Mouse (Mus musculus) frontal cortex, adult (tissue): ENCODE measurements around the gene Chuk.
"Not testable (repeated sequence)": the region's sequence is repeated elsewhere in the genome, so short reads cannot be mapped to it uniquely, and the experiment has no call there.

Experiments
- ATAC-seq: cut with Nextera tagmentation; 2 replicates; pipeline ENCODE4 v1.9.2; 2017; ENCODE audit warnings: mild to moderate bottlenecking, moderate library complexity, mixed read lengths; ENCODE audit not compliant: low TSS enrichment

Gene Chuk

DNA sequence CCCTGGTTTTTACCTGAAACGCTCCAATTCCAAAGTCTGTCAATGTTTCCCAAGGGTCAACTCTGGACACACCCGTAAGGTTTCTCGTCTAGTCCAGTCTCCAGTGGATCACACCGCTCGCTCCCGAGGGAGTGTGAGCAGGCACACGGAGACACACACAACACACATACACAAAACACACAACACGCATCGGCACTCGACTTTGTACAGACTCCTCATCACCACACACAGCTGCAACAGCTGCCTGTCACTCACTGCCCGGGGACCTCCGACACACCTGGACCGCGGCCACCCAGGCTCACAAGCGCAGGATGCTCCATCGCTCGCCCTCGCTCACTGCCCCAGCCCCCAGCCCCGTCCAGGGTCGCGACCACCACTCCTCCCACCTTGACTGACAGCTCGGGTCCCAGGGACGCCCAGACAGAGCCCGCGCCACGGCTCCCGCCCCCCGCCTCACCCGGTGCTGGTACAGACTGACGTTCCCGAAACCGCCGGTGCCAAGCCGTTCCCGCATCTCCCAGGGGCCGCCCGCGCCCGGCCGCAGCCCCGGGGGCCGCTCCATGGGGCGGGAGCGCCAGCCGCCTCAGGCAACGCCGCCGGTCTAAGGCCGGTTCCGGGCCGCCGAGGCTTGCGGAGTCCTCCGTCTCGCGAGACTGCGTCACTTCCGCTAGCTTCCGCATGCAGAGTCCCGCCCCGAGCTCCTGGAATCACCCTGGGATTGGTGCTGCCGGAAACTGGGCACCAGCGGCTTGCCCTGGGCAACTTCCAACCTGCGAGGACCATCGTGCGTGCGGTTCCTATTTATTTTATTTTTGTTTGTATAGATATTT, at the start of gene Chuk:
TSS of gene Chuk (minus strand) at position 650 of the 830 bp plus-strand sequence.
- ATAC-seq, result peak; percentile 99

DNA sequence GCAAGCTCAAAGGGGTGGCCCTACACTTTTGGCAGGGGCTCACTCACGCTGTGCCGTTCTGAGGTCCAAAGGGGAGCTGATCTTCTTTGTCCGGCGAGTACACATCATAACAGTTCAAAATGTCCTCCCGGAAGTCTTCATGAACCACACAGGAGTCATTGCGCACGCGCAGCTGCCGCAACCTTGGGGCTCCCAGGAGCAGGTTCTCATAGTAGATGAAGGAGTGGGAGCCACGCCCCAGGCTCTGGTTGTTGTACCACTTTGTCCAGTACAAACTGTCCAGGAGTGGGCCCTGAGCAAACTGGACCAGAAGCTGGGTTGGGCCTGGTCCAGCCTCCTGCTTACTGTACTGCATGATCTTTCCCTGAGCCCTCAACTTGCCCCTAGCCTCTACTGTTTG, 49.7 kb upstream of the Chuk start:
- ATAC-seq, result no peak

DNA sequence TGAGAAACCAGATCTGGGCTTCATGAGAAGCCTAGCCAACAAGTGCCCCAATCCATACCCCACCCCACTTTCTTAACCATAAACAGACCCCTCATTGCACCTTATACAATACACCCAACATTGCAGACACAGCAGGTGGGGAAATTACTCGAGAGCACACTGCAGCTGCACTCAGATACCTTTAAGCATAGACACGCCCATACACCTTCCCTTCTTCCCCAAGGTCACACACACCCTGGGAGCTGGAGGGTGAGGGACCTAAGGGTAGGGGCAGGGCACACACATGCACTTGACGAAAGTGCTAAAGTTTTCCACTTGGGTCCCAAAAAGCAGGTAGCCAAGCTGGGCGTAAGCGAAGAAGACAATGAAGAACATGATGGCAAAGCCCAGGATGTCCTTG, 46.5 kb upstream of the Chuk start:
- no peak for ATAC-seq

DNA sequence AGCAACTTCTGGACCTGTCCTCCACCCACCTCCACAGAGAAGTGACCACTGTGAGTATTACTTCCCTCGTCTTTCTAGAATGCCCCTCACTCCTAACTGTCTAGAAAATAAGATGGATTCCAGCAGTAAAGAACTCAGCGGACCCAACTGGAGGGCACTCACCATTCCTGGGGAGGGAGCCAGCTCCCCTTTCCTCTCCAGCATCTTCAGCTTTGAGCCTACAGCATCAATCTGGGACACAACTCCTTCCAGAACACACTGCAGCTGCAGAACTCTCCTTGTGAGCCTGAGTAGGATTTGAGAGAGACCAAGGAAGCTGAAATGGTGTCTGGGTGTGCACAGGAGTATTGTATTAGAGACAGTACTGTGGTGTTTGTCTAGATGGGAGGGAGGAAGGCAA, 41.7 kb upstream of the Chuk start:
- ATAC-seq, result no peak

DNA sequence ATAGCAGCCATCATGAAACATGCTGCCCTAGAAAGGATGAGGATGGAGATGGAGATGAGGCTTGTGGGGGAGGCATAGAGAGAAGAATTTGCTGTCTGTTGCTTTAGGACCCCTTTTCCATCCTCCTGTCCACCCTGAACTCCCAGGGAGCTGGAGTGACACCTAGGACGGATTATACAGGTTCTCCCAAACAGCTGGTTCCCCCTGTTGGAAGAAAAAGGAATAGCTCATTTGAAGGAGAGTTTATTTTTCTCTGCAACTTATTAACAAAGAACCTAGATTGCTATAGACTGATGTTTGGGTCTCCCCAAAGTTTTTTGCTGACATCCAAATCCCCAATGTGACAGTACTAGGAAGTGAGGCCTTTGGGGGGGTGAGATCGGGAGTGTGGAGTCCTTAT, 41.1 kb upstream of the Chuk start:
- no peak for ATAC-seq

DNA sequence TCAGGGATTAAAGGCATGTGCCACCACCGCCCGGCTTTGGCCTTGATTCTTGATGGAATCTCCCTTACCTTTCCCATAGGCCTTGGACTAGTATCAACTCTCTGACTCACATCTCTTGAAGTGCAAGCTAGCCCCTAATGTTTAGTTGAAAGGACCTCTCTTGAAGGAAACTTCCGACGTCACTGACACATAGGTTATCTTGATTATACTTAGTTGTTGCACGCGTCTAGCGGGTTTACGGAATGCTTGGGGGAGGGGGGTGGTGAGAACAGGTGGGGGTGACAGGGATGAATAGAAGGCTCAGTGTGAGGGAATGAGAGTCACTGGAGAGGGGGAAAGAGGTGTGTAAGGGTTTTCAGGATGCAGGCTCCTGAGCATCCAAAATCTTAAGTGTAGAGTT, 39.7 kb upstream of the Chuk start:
- ATAC-seq, result no peak

DNA sequence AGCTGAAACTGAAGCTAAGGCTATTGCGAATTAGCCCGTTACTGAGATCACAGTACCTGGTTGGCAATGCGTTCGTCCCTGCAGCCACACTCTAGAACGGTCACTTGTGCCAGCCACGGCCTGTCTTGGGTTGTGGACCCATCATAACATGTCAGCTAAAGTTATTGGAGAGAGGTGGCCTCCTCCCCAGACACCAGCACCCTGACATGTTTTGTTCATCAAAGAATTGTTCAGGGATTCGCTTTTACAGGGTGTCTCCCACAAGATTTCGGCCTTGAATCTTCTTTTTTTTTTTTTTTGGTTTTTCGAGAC, 39.2 kb upstream of the Chuk start:
- peak; percentile 35 for ATAC-seq

DNA sequence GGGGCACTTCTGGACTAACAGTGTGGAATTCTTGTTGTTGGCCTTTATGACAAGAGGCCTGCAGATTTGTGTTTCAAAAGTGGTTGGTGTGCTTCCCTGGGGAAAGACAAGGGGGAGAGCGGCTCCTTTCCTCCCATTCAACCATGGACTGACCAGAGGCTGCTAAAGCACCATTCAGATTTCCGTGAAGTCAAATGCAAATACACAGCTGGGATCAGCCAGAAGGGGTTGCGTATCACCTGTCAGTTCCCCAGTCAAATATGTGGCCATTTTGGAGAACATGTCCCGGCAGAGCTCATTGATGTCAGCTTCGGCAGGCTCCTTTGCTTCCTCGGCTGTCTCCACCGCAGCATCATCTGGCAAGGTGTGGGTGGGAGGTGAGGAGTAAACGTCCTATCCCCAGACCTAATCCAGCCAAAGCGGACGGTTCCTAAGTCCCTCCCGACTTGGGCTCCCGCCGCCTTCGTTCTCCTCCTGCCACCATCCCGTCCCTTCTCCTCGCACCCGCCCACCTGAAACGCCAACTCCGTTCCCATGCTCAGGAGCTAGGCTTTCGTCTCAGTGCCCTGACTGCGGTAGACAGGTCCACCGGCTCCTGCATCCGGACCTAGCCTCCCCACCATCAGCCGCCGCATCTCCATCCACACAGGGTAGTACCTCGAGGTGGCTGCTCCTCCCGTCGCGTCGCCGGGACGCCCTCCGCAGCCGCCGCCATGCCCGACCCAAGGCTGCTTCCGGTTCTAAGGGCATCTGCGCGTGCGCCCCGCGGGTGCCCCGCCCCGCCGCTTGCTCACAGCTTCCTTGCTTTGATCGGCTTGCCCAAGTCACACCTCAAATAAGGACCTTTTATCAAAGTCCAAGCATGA, 38.7 kb upstream of the Chuk start, which contains the start of gene Bloc1s2:
TSS of gene Bloc1s2 (minus strand) at position 745 of the 866 bp plus-strand sequence.
- peak; percentile 93 for ATAC-seq

DNA sequence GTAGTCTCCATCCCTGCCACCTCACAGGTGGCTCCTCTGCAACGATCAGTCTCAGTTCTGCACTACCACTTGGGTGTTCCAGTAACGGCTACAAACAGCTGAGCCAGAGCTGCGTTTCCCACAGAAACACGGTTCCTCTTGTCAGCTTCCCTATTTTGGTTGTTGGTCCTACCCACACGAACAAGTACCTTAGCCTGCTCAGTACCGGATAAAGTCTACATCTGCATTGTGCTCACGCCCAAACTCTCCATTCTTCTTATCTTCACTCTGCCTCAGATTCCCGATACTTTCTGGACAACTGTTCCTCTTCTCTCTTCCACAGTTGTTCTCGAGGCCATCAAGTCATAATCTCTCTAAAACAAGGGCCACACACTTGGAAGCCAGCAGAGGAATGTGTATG, 37.1 kb upstream of the Chuk start:
- no peak for ATAC-seq

DNA sequence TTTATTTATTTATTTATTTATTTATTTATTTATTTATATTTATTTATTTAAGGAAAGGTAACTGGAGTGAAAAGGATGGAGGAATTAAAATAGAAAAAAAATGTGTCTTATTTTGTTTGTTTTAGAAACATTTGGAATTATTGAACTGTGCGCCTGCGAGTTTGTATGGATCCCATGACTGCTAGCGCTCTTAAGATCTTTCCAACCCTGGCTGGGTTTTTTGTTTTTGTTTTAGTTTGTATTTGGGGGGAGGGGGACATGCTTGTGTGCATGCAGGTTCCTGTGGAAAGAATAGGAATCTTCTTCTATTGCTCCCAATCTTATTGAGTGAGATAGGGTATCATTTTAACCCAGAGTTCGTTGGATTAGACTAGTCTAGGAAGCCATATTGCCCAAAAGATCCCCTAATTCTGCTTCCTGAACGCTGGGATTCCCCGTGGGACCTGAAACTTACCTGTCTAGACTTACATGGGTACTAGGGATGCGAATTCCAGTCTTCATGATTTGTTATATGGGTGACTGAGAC, 28.7 kb upstream of the Chuk start:
- ATAC-seq, result no peak

DNA sequence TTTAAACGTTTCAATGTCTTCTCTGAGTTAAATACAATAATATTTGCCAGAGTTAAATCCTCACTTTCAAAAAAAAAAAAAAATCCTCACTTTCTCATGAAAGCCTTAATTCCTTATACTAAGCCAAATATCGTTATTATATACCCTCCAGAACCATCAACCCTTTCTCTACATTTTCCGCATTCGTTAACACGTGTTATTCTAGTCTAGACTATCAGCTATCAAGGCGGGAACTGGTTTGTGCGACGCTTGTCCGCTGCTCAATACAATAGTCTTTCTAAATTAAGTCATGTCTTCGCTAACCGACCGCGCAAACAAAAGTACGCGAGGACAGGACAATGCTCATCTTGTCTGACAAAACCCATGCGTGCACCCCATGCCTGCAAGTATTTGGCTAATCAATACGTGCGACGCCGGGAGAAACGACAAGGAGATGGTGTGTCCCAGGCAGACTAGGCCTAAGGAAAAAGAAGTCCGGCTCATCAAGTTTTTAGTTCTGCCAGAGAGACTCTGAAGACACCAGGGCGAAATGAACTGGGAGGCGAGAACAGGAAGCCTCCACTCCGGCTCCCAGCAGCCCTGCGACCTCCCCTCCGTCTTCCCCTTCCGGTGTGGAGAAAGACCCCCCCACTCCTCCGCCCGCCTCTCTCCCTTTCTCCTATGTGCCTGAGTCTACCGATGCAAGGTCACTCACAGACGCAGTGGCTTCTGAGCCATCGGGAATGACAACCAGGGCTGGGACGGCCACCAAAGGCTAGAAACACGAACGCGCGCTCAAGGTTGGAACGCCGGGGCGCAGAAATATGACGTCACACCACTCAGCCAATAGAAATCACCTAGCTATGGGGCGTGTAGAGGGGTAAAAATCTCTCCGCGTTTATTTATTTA, 28.0 kb upstream of the Chuk start, which contains the start of gene Cwf19l1:
TSS of gene Cwf19l1 (minus strand) at position 805 of the 888 bp plus-strand sequence.
- peak; percentile 91 for ATAC-seq

DNA sequence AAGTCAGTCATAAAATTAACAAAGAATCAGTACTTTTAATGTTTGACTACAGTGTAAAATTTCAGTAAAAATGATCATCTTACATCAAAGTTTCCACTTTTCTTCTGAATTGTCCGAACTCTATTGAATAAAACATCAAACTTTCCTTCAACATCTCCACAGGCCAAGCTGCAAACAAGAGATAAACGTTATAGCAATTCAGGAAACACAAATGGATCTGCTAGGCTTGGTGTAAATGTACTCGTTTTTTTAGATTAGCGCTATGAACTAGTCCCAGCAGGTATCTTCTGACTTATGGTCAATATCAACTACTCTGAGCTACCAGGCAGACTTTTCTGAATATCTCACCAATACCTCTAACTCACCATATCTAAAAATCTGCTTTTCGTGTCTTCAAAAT, 25.6 kb upstream of the Chuk start:
- ATAC-seq, result no peak

DNA sequence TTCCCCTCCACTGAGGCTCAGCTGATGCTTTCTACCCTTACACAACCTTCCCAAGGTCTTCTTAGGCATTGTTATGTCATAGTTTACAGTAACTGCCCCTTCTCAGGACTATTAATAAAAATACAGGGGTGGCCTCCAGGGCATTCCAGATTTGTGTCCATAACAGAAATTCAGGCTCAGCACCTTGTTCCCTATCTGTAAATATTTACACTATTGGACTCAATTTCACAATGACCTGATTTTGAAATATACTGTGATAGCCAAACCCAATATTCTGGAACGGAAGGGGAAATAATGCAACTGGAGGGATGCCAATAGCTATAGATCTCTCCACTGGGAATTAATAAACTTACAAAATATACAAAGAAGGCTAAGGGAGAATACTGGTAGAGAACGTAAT, 21.3 kb upstream of the Chuk start:
- ATAC-seq, result no peak

DNA sequence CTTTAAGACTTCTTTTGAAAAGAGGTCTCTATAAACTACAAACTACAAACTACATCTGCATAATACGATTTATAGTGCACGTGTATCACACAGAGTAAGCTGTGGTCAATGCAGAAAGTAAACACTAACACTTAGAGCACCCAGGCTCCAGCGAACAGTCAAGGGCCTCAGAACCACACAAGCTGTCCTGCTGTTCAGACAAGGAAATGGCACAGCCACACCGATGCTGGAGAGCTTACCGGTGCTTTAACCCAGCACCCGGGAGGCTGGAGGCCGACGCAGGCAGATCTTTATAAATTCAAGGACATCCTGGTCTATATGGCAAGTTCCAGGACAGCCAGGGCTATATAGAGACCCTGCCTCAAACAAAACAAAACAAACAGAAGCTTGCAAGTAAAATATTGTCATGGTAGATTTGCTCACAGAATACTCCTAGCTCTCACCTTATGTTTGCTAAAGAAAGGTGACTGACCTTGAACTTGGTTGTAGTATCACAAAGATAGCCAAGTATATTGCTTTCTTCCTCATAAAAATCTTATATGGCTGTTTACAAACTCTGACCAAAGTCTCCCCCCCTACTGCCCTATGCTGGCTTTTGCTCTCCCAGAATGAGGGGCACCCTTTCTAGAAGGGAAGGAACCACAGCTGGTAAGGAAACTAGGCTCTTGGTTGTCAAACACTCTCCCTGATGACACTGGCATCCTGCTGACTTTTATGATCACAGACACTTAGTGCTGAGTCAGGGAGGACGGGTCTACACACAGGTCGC, 20.6 kb upstream of the Chuk start:
- no peak for ATAC-seq

DNA sequence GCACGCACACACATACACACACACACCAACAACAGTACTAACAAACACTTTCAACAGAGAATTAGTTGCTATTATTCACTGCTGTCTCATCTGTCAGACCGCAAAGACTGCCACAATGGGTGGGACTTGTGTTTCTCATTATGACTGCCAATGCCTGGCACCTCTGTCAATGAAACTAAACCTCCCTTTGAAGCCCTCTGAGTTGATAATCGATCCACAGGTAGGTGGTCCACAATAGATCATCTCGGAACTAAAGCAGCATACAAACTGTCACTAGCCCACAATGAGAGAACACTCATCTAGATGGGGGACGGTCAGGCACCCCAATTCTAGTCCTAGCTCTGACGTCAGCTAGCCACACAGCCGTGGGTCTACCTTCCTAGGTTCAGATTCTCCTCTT, 13.9 kb upstream of the Chuk start:
- no peak for ATAC-seq

DNA sequence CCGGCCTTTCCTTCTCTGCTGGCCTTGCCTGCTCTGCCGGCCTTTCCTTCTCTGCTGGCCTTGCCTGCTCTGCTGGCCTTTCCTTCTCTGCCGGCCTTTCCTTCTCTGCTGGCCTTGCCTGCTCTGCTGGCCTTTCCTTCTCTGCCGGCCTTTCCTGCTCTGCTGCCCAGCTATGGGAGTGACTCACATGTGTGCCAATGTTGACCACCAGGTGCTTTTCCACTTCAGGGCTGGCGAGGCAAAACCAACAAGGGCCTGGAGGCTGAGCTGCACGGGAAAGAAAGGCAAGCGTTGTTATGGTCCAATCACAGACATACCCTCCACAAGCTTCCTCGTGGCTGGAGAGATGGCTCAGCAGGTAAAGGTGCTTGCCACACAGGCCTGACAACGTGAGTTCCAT, 13.4 kb upstream of the Chuk start:
- ATAC-seq, result not testable (repeated sequence)

DNA sequence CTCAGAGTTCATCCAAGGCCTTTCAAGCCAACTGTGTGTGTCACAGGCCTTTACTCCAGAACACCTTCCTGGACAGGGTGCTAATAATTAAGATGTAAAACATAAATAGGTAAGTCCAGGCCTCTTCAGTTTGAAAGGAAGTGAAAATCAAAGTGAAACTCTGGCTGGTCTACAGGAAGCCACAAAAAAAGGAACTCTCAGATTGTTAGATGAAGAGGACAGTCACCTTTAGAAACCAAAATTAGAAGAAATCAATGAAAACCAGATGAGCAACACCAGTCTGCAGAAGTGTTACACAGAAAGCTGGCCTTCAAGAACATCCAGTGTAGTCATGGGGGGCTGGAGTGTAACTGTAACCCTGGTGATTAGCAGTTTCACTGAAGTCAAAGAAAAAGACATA, 10.5 kb upstream of the Chuk start:
- no peak for ATAC-seq

DNA sequence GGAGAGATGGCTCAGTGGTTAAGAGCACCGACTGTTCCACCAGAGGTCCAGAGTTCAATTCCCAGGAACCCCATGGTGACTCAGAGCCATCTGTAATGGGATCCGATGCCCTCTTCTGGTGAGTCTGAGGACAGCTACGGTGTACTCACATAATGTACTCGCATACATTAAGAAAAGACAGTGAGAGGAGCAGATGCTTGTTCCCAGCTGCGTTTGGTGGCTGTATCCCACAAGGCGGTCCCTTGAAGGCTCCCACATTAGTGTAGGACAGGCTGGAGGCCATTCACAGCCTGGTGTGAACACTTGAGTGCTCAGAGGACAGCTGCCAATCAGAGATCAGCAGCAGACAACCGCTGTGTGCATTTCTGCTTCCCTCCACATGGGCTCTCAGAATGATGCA, 4.4 kb upstream of the Chuk start:
- ATAC-seq, result peak; percentile 29; the same call in 1 of the 2 replicates

DNA sequence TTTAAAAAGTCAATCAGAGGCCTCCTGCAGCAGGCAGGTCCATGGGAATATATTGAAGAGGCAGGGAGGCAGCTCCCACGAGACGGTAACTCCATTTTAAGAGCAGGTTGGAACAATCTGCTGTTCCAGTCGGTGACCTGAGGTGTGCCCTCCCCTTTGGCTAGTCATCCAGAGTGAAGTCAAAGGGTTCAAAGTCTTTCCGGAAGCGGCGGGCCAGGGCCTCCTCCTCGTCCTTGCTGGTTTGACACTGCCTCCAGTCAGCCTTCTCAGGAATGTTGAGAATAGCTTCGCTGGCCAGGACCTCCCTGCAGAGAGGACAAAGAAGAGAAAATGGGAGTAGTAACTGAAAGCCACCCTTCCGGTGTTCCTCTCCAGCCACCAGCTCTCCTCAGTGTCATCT, 3.1 kb upstream of the Chuk start:
- ATAC-seq, result no peak

DNA sequence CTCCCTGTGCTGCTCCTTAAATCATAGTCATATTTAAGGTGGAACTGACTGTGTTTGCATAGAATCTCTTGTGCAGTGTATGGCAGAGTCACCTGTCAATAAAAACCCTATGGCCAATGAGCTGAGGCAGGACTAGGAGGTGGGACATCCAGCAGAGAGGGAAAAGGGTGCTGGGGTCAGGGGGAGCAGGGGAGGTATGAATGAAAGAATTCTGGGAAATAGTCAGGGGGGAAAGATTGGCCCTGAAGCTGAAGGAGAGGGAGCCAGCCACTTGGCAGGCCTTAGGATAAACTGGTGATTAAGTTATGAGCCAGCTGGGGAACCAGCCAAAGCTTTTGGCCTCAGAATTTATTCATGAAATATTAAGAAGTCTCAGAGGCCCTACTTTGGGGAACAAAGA, 1.7 kb upstream of the Chuk start:
- ATAC-seq, result no peak
